Mouse (Mus musculus) right cerebral cortex, postnatal 4 days (tissue): ENCODE results near the gene Rasal1.

ENCODE experiments used
- DNase-seq: peaks from one replicate; pipeline ENCODE4 v3.0.0-alpha.2; 2022

The Rasal1 gene

GRCm38 (mm10) chr5:120696865-120697264, 48.3 kb downstream of the Rasal1 start:
- DNase-seq, result no peak

GRCm38 (mm10) chr5:120698181-120698580, 49.6 kb downstream of the Rasal1 start:
- DNase-seq, result no peak

GRCm38 (mm10) chr5:120698801-120699391, 50.3 kb downstream of the Rasal1 start:
- DNase-seq, result no peak

GRCm38 (mm10) chr5:120700996-120701790, 52.6 kb downstream of the Rasal1 start:
- DNase-seq, result peak; percentile 24

GRCm38 (mm10) chr5:120702421-120702820, 53.8 kb downstream of the Rasal1 start:
- no peak for DNase-seq

- DNase-seq, result no peak
Measured at GRCm38 (mm10) chr5:120702969-120703368, 54.4 kb downstream of the Rasal1 start.

GRCm38 (mm10) chr5:120703660-120704059, 55.0 kb downstream of the Rasal1 start:
- no peak for DNase-seq

GRCm38 (mm10) chr5:120704421-120704820, 55.8 kb downstream of the Rasal1 start:
- no peak for DNase-seq

- DNase-seq, result peak; percentile 44
Measured at GRCm38 (mm10) chr5:120706541-120706940, 57.9 kb downstream of the Rasal1 start.

- DNase-seq, result no peak
Measured at GRCm38 (mm10) chr5:120706976-120707375, 58.4 kb downstream of the Rasal1 start.

GRCm38 (mm10) chr5:120710161-120710825, 61.7 kb downstream of the Rasal1 start:
- DNase-seq, result peak; percentile 68

- peak; percentile 68 for DNase-seq
Measured at GRCm38 (mm10) chr5:120710826-120711248, 62.2 kb downstream of the Rasal1 start.

- DNase-seq, result peak; percentile 83
Measured at GRCm38 (mm10) chr5:120711416-120711815, 62.8 kb downstream of the Rasal1 start.

GRCm38 (mm10) chr5:120711827-120712226, 63.2 kb downstream of the Rasal1 start, which contains the start of gene Dtx1:
Gene Dtx1 (minus strand): TSS chr5:120711927.
- no peak for DNase-seq

- DNase-seq, result peak; percentile 29
Measured at GRCm38 (mm10) chr5:120712721-120713120, 64.1 kb downstream of the Rasal1 start.

GRCm38 (mm10) chr5:120714314-120714713, 65.7 kb downstream of the Rasal1 start:
- peak; percentile 91 for DNase-seq

- DNase-seq, result no peak
Measured at GRCm38 (mm10) chr5:120717136-120717535, 68.5 kb downstream of the Rasal1 start.

- no peak for DNase-seq
Measured at GRCm38 (mm10) chr5:120718600-120719378, 70.2 kb downstream of the Rasal1 start.

GRCm38 (mm10) chr5:120721005-120721404, 72.4 kb downstream of the Rasal1 start:
- DNase-seq, result no peak

- DNase-seq, result no peak
Measured at GRCm38 (mm10) chr5:120725811-120726455, 77.3 kb downstream of the Rasal1 start.
